8 mouse cellular contexts compared by ENCODE assay signal in the genomic region with DNA sequence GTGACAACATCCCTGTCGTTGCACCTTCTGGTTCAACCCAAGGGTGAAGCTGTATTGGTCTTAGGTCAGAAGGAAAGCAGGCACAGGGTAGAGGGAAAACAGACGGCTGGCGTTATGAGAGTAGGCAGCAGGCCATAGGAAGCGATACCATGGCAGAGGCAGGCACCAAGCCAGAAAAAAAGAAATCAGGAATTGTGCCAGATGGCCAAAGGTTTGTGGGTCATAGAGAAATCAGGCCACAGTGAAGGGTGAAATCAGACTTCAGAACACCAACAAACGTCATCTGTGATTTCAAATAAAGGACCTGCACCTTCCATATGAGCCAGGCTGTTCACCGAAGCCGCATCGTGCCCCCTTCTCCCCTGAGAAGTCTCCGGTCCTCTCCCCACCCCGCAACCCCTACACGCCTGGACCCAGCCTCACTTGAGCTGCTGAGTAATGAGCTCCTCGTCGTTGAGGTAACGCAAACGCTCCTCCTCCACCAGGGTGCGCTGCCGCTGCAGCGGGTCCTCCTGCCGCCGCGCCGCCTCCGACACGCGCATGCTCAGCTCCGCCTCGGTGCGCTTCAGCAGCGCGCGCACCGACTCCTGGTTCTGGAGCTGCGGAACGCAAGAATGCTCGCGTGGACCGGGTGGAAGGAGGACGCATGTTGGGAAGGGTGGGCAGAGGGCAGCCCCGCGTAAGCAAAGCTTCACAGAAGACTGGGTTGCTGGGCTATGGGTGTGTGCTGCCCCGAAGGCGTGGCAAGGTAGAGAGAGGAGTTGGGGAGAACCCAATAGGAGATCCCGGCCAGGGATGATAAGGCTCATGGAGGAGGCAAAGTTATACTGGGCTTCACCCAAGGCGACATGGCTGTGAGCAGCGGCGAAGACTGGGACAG. TPM values are rescaled to one million over a fixed set of nuclear protein-coding genes. Genes with fewer than 3 reads are reported as not detected.
A peak's percentile ranks its signal among the peaks of the same experiment; 100 is the strongest.
DNase-seq lines count a peak whose midpoint lies in the region; ATAC-seq lines count a peak whose summit lies in the region.

No protein-coding gene starts in this region.

- DNase-seq in adrenal gland, adult (ENCODE audit: inconsistent age in 2 of 2, low spot score in 1 of 2): peak; percentile 93 to 97
- peak; percentile 97 for DNase-seq in embryo, embryonic 10 days (ENCODE audit: low spot score)
- DNase-seq in gastrocnemius, postnatal 10 days: peak; percentile 93
- DNase-seq in left cerebral cortex, adult 9 months (ENCODE audit: low spot score in 2 of 2): peak; percentile 49 to 82
- DNase-seq in right cerebral cortex, postnatal 10 days (ENCODE audit: low spot score in 2 of 2): peak; percentile 91 to 94
- peak; percentile 90 for DNase-seq in urinary bladder, postnatal 14 days (ENCODE audit: low spot score)

- peak; percentile 85 for ATAC-seq in inflammation-experienced regulatory T-cells, adult 6 months
- peak; percentile 94 for ATAC-seq in megakaryocyte progenitor cell, adult 5-6 weeks (replicated peaks; ENCODE audit: poor library complexity)

RNA-seq across cellular contexts. Expression of gene 4933428G20Rik, which starts 31.5 kb away (rescaled TPM):
- total RNA-seq in gastrocnemius, postnatal 10 days (2021): not detected
- not detected for polyA plus RNA-seq in inflammation-experienced regulatory T-cells, adult 6 months (2017; shearing (Covaris generic))
- total RNA-seq in megakaryocyte progenitor cell, adult 5-6 weeks (2015): not detected in 2 replicates
- not detected in 2 replicates for total RNA-seq in megakaryocyte progenitor cell, adult 5-6 weeks (2017)

RNA-seq across cellular contexts. Expression of gene Srcin1, which starts 44.4 kb away (rescaled TPM):
- total RNA-seq in gastrocnemius, postnatal 10 days (2021): 1 to 10 TPM; 1.1 to 1.4 TPM
- polyA plus RNA-seq in inflammation-experienced regulatory T-cells, adult 6 months (2017; shearing (Covaris generic)): not detected
- 0.02 TPM in 1 of 2 replicates, not detected in the other for total RNA-seq in megakaryocyte progenitor cell, adult 5-6 weeks (2015)
- total RNA-seq in megakaryocyte progenitor cell, adult 5-6 weeks (2017): not detected in 2 replicates

Comparison
In these comparisons a context has a peak if more than half of its experiments do, and no peak if none do; other contexts are left out.
1. Peak in every context shown above with its lines: DNase-seq and ATAC-seq.